Mouse (Mus musculus): ENCODE results near the gene Pitpnm3. TPM values are rescaled to one million over a fixed set of nuclear protein-coding genes. Genes with fewer than 3 reads are reported as not detected.
"Not testable (repeated sequence)": the region's sequence is repeated elsewhere in the genome, so short reads cannot be mapped to it uniquely, and the experiment has no call there.

Pitpnm3 gene
- total and polyA plus RNA-seq, 2 experiments from 2014 or later = 3.2 to 14.0 TPM

DNA sequence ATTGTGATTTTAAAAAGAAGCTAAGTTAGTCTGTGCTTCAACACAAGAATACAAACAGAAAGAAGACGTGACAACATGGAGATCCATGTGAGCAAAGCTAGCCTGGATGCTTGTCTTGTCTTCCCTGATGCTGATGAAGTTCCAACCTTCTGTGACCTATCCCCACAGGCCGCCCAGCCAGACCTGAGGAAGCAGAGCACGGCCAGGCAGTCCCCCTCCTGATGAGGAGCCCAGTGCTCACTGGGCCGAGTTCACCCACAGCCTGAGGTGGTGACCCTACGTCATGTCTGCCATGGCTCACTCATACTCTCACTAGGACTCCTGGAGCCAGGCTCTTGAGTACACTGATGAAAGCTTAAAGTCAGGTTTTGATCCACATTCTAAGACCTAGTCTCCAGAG lies 37.9 kb upstream of the Pitpnm3 start:
- TF ChIP-seq CTCF (IDR thresholded peaks at IDR 0.05; ENCODE audit: low read depth) = no peak
- WGBS = 93% methylated on average over 5 of the region's 5 CpGs

DNA sequence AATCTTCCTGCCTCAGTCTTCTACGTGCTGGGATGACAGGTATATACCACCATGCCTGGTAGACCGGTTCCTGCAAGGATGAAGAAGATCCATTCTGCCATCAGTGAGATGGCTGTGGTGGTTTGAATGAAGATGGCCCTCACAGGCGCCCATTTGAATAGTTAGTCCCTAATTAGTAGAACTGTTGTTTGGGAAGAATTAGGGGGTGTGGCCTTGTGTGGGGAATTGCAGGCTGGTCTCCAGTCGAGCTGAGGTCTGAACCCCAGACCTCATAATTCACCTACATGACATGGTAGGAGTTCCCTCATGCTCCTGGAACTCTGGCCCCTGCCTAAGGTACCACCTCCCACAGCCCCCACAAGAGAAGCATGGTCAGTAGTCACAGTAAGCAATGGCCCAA lies 36.3 kb upstream of the Pitpnm3 start:
- DNase-seq; H3K4me3 ChIP-seq (ENCODE audit: low read depth, low read length); H3K9me3 ChIP-seq (ENCODE audit: low read length); ATAC-seq; H3K4me2 ChIP-seq (ENCODE audit: low read depth); H3K9ac ChIP-seq; H3K27me3 ChIP-seq (ENCODE audit: insufficient read depth, low read length); H3K4me1 ChIP-seq (ENCODE audit: insufficient read depth); H3K27ac ChIP-seq (ENCODE audit: low read depth, low read length): not testable (repeated sequence)
- peaks cover 69% of the 10 kb centered on the region for H3K36me3 ChIP-seq (ENCODE audit: insufficient read depth)
- 79% methylated on average over 4 of the region's 4 CpGs for WGBS

More for the DNA sequence above, 37.9 kb upstream of the Pitpnm3 start:
- no peak overlapping the region for H3K27ac ChIP-seq (ENCODE audit: low read depth, low read length)
- H3K9ac ChIP-seq = no peak overlapping the region
- H3K4me3 ChIP-seq (ENCODE audit: low read depth, low read length) = no peak overlapping the region
- DNase-seq = no peak
- H3K9me3 ChIP-seq (ENCODE audit: low read length) = no peaks in the 10 kb centered on the region
- no peak overlapping the region for H3K4me2 ChIP-seq (ENCODE audit: low read depth)
- no peaks in the 10 kb centered on the region for H3K27me3 ChIP-seq (ENCODE audit: insufficient read depth, low read length)
- peaks cover 72% of the 10 kb centered on the region for H3K36me3 ChIP-seq (ENCODE audit: insufficient read depth)
- no peaks in the 10 kb centered on the region for H3K4me1 ChIP-seq (ENCODE audit: insufficient read depth)
- no peak for ATAC-seq

DNA sequence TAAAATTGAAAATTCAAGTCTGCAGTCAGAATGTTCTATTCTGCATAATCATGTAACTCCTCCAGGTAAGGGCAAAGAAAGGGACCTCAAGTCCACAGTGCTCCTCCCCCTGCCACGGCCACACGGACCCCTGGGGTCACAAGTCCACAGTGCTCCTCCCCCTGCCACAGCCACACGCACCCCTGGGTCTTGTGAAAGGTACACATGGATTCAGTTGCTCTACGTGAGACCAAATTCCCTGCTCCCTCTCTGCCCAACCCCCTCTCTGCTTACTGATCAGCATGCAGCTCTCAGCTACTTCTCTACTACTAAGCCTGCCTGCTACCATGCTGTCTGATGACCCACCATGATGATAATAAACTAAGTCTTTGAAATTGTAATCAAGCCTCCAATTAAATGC lies 34.3 kb upstream of the Pitpnm3 start:
- Histone ChIP-seq H3K36me3 (ENCODE audit: insufficient read depth) (peaks cover 75% of the 10 kb centered on the region), H3K4me3 (ENCODE audit: low read depth, low read length) (no peak overlapping the region), H3K4me1 (ENCODE audit: insufficient read depth) (no peaks in the 10 kb centered on the region), H3K9me3 (ENCODE audit: low read length) (no peaks in the 10 kb centered on the region), H3K27ac (ENCODE audit: low read depth, low read length) (no peak overlapping the region), H3K9ac (no peak overlapping the region), H3K27me3 (ENCODE audit: insufficient read depth, low read length) (no peaks in the 10 kb centered on the region), H3K4me2 (ENCODE audit: low read depth) (no peak overlapping the region)
- ATAC-seq (no peak), DNase-seq (no peak)
- TF ChIP-seq CTCF (IDR thresholded peaks at IDR 0.05; ENCODE audit: low read depth) = no peak
- WGBS = 86% methylated on average over 4 of the region's 4 CpGs

DNA sequence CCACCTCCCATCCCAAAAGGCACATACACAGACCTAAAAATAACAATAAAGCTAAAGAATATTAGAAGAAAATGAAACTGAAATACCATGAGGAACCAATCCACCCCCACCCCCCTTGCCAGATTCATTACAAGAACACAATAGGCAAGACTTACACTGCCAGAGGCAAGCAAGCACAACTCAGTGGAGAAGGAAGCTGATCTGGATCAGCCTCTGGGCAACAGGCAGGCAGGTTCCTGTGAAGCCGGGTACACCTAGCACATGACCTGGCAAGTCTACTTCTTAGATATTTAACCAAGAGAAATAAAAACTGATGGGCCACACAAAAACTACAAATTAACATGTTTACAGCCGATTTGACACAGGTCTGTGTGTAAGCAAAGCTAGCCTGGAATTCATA lies 27.6 kb upstream of the Pitpnm3 start:
- no peak overlapping the region for H3K4me3 ChIP-seq (ENCODE audit: low read depth, low read length)
- no peak overlapping the region for H3K9ac ChIP-seq
- H3K27me3 ChIP-seq (ENCODE audit: insufficient read depth, low read length) = no peaks in the 10 kb centered on the region
- no peaks in the 10 kb centered on the region for H3K4me1 ChIP-seq (ENCODE audit: insufficient read depth)
- H3K27ac ChIP-seq (ENCODE audit: low read depth, low read length) = no peak overlapping the region
- H3K9me3 ChIP-seq (ENCODE audit: low read length) = no peaks in the 10 kb centered on the region
- peaks cover 58% of the 10 kb centered on the region for H3K36me3 ChIP-seq (ENCODE audit: insufficient read depth)
- H3K4me2 ChIP-seq (ENCODE audit: low read depth) = no peak overlapping the region
- no peak for TF ChIP-seq CTCF (IDR thresholded peaks at IDR 0.05; ENCODE audit: low read depth)
- ATAC-seq = no peak
- WGBS = 91% methylated on average over 2 of the region's 2 CpGs
- no peak for DNase-seq

DNA sequence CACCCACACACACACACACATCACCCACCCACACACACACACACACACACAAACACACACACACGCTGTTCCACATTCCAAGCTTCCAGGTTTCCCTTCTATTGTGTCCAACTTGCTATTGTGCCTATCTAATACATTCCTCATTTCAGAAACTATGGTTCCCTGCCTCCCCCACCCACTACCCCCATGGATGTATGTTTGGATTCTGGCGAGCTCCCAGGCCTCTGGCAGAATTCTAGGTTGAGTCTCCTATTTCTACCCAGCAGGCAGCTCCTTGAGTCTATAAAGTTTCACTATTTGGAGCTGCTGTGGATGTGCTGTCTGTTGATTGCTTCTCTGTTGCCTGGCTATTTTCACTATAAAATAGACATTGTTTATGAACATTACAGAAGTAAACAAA lies 21.0 kb upstream of the Pitpnm3 start:
- 51% methylated on average over 2 of the region's 2 CpGs for WGBS
- no peaks in the 10 kb centered on the region for H3K9me3 ChIP-seq (ENCODE audit: low read length)
- H3K9ac ChIP-seq = no peak overlapping the region
- peaks cover 53% of the 10 kb centered on the region for H3K36me3 ChIP-seq (ENCODE audit: insufficient read depth)
- no peak overlapping the region for H3K4me2 ChIP-seq (ENCODE audit: low read depth)
- ATAC-seq = no peak
- DNase-seq = no peak
- TF ChIP-seq CTCF (IDR thresholded peaks at IDR 0.05; ENCODE audit: low read depth) = no peak
- peak overlapping the region; percentile 35; the same call in 1 of the 2 replicates for H3K27ac ChIP-seq (ENCODE audit: low read depth, low read length)
- H3K27me3 ChIP-seq (ENCODE audit: insufficient read depth, low read length) = no peaks in the 10 kb centered on the region
- peaks cover 10% of the 10 kb centered on the region for H3K4me1 ChIP-seq (ENCODE audit: insufficient read depth)
- no peak overlapping the region for H3K4me3 ChIP-seq (ENCODE audit: low read depth, low read length)

DNA sequence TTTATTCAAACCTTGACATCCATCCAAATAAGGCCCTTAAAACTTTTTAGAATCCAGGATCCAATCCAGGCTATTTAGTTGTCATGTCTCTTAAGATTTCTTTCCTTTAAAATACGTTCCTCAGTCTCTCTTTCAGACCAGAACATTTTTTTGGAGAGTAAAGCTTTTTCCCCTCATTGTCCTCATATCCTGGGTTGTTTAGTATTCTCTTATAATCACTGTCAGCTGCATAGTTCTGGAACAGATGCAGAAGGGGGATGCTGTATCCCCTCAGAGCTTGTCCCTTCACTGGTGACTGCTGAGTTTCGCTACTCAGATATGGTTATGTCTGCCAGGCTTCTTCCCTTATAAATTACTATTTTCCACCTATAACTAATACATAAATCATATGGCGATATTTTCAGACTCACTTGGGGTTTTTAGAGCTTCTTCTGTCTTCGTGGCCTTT lies 20.4 kb upstream of the Pitpnm3 start:
- DNase-seq = no peak
- H3K9ac ChIP-seq = 0 out of 2 replicates have a peak overlapping the region, but pooled peaks have one; percentile 6
- H3K27me3 ChIP-seq (ENCODE audit: insufficient read depth, low read length) = no peaks in the 10 kb centered on the region
- no peaks in the 10 kb centered on the region for H3K9me3 ChIP-seq (ENCODE audit: low read length)
- no peak overlapping the region for H3K4me3 ChIP-seq (ENCODE audit: low read depth, low read length)
- peak overlapping the region; percentile 35; the same call in 1 of the 2 replicates for H3K27ac ChIP-seq (ENCODE audit: low read depth, low read length)
- H3K36me3 ChIP-seq (ENCODE audit: insufficient read depth) = peaks cover 53% of the 10 kb centered on the region
- WGBS = 63% methylated on average over 4 of the region's 4 CpGs
- no peak overlapping the region for H3K4me2 ChIP-seq (ENCODE audit: low read depth)
- TF ChIP-seq CTCF (IDR thresholded peaks at IDR 0.05; ENCODE audit: low read depth) = no peak
- no peak for ATAC-seq
- H3K4me1 ChIP-seq (ENCODE audit: insufficient read depth) = peaks cover 10% of the 10 kb centered on the region

DNA sequence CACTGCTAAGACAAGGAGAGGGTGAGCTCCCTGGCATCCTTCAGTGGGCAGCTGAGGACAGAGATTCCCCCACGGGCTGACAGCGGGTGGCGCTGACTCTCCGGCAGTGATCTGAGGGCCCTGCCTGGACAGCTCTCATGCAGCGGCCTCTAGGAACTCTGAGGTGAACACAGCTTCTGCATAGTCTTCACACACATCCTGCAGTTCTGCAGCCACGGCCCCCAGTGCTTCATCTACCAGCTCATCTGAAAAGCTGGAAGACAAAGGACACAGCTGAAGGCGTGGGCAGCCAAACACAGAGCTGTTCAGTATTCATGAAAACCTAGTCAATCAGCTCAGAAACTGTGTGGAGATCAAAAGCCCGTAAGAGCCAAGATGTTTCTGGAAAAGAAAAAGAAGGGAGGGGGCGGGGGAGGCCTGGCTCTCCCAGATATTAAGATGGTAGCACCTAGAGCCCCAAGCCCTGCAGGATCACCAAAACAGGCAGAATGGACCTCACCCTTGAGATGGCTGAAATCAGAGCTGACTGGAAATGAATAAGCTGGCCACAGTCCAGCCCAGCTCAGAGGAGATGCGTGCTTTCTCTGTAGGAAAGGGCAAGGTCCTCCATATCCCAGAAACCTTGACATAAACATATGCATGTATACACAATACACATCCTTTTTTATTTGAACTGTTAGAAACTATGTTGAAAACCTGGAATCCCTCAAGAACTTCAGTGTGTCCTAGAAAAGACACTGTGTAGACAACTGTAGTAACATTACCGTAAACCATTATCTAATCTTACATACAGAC lies 19.8 kb upstream of the Pitpnm3 start:
- WGBS = 31% methylated on average over 11 of the region's 11 CpGs
- no peaks in the 10 kb centered on the region for H3K27me3 ChIP-seq (ENCODE audit: insufficient read depth, low read length)
- no peaks in the 10 kb centered on the region for H3K9me3 ChIP-seq (ENCODE audit: low read length)
- H3K36me3 ChIP-seq (ENCODE audit: insufficient read depth) = peaks cover 53% of the 10 kb centered on the region
- DNase-seq (peak; percentile 59), ATAC-seq (peak; percentile 77)
- peak overlapping the region; percentile 71 for H3K27ac ChIP-seq (ENCODE audit: low read depth, low read length)
- peaks cover 10% of the 10 kb centered on the region for H3K4me1 ChIP-seq (ENCODE audit: insufficient read depth)
- no peak overlapping the region for H3K4me2 ChIP-seq (ENCODE audit: low read depth)
- H3K9ac ChIP-seq = no peak overlapping the region
- peak; percentile 16; the same call in 1 of the 2 replicates for TF ChIP-seq CTCF (IDR thresholded peaks at IDR 0.05; ENCODE audit: low read depth)
- no peak overlapping the region for H3K4me3 ChIP-seq (ENCODE audit: low read depth, low read length)
